18 mouse cellular contexts compared by ENCODE assay signal in the genomic region with DNA sequence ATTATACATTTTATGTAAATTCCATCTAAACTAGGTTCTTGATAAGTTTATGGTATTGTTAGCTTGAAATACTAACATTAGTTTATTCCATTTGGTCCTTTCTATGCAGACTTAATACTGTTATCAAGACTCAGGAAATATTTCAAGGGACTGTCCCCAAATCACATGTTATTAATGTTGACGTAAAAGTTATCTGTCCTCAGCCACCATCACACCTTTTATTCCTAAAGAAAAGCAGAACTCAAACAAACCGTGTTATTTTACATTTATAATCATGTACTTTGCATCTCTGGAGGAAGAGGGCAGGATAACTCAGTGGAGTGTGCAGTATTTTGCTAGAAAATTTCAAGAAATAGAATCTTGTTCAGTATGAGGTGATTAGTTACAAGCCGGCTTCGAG. TPM values are rescaled to one million over a fixed set of nuclear protein-coding genes. Genes with fewer than 3 reads are reported as not detected.
DNase-seq lines count a peak whose midpoint lies in the region; TF ChIP-seq lines count a peak whose summit lies in the region.
"Had no signal": no experiment of that assay in that cellular context is flagged by ENCODE, and none has a peak within 500 bp of the region (broad histone marks: within the 10 kb centered on the region; RNA-seq: fewer than 3 reads in every experiment).

No protein-coding gene starts in this region.

- H3K27ac ChIP-seq in MEL (ENCODE audit: control insufficient read depth, low read depth, low read length): no peak overlapping the region

- H3K4me3 ChIP-seq in MEL (ENCODE audit: control insufficient read depth in 1 of 2, insufficient read depth in 1 of 2, low read depth in 2 of 2, low read length in 2 of 2): no peak overlapping the region

- no peaks in the 10 kb centered on the region for H3K27me3 ChIP-seq in MEL (ENCODE audit: control insufficient read depth in 1 of 2, insufficient read depth in 2 of 2, low read length in 2 of 2)
- H3K27me3 ChIP-seq: CH12.LX, Patski had no signal

- no peak for TF ChIP-seq RAD21 in MEL (IDR thresholded peaks at IDR 0.05; ENCODE audit: low read depth, low read length)

- no peak for TF ChIP-seq POLR2A in MEL (IDR thresholded peaks at IDR 0.05; ENCODE audit: control insufficient read depth in 1 of 2, insufficient read depth in 1 of 2, low read depth in 1 of 2, low read length in 2 of 2, poor library complexity in 1 of 2)

- TF ChIP-seq EP300 in MEL (IDR thresholded peaks at IDR 0.05; ENCODE audit: low read depth in 1 of 2, low read length in 2 of 2): peak; percentile 61 to 62

- no peak overlapping the region for H3K9ac ChIP-seq in MEL (ENCODE audit: control insufficient read depth, low read depth, low read length, poor library complexity, severe bottlenecking)

- no peaks in the 10 kb centered on the region for H3K79me2 ChIP-seq in MEL (ENCODE audit: control insufficient read depth, insufficient read depth, low read length, poor library complexity)

- no peaks in the 10 kb centered on the region for H3K9me3 ChIP-seq in MEL (replicated peaks; ENCODE audit: insufficient read depth, low read length)
- H3K9me3 ChIP-seq: G1E had no signal

- H3K4me1 ChIP-seq in MEL (ENCODE audit: control insufficient read depth in 1 of 2, insufficient read depth in 2 of 2, low read length in 2 of 2): peaks cover 0 to 14% of the 10 kb centered on the region in 2 experiments; a peak in 2 of 4 replicates

- no peak for TF ChIP-seq CTCF in MEL (IDR thresholded peaks at IDR 0.05 in 2 of 3, conservative IDR thresholded peaks at IDR 0.05 in 1 of 3; ENCODE audit: control insufficient read depth in 1 of 3, insufficient read depth in 1 of 3, low read depth in 2 of 3, low read length in 3 of 3, poor library complexity in 1 of 3, severe bottlenecking in 1 of 3)

- DNase-seq in MEL (ENCODE audit: low read depth, low spot score): peak; percentile 51
- no peak for DNase-seq in layer of hippocampus, adult 11-12 months (ENCODE audit: low spot score)
- DNase-seq: adrenal gland, adult 2 months; adrenal gland, adult 8-10 months; adrenal gland, postnatal 10 days; adrenal gland, postnatal 14 days; adrenal gland, postnatal 25 days; adrenal gland, postnatal 36 days; B cell, adult 2 months; cerebellum, adult 11 months; cerebellum, adult 11-12 months; cerebellum, adult 18-20 months; cerebellum, adult 2 months; cerebellum, adult 8-10 months had no signal

- H3K36me3 ChIP-seq in MEL (ENCODE audit: control insufficient read depth in 1 of 2, insufficient read depth in 2 of 2, low read length in 2 of 2): peaks cover 18 to 25% of the 10 kb centered on the region in 2 experiments

TF ChIP-seq in MEL, 35 proteins besides CTCF, POLR2A, EP300 and RAD21:
- TF ChIP-seq ETS1 (IDR thresholded peaks at IDR 0.05; ENCODE audit: low read depth, low read length) (peak; percentile 60), HCFC1 (IDR thresholded peaks at IDR 0.05; ENCODE audit: low read depth, low read length) (no peak), GATA1 (IDR thresholded peaks at IDR 0.05; ENCODE audit: low read depth, low read length) (peak; percentile 63)

RNA-seq across cellular contexts. Expression of a gene that starts 12.0 kb away (rescaled TPM):
- 6.9 and 8.0 TPM in 2 replicates for total RNA-seq in MEL (2012; rRNA removed)
- 10 to 100 TPM in 1 of 2 experiments, not detected in 1; 22.7 TPM for polyA plus RNA-seq in MEL (2012; ENCODE audit: insufficient read depth in 1 of 2, insufficient read length in 2 of 2, low read depth in 1 of 2, low replicate concordance in 2 of 2, missing spikeins in 1 of 2)
- total RNA-seq: CH12.LX, G1E had no signal
- polyA plus RNA-seq: activated CD4-positive, CD25-positive, alpha-beta regulatory T cell, adult 4 months; G1E; Patski had no signal

RNA-seq across cellular contexts. Expression of a gene that starts 25.7 kb away (rescaled TPM):
- 15.2 and 17.3 TPM in 2 replicates for total RNA-seq in MEL (2012; rRNA removed)
- 10 to 100 TPM in 1 of 2 experiments, not detected in 1; 73.3 TPM for polyA plus RNA-seq in MEL (2012; ENCODE audit: insufficient read depth in 1 of 2, insufficient read length in 2 of 2, low read depth in 1 of 2, low replicate concordance in 2 of 2, missing spikeins in 1 of 2)

RNA-seq across cellular contexts. Expression of a gene that starts 27.2 kb away (rescaled TPM):
- 16.3 and 22.0 TPM in 2 replicates for total RNA-seq in MEL (2012; rRNA removed)
- polyA plus RNA-seq in MEL (2012; ENCODE audit: insufficient read depth in 1 of 2, insufficient read length in 2 of 2, low read depth in 1 of 2, low replicate concordance in 2 of 2, missing spikeins in 1 of 2): 10 to 100 TPM; 47.2 to 92.3 TPM

RNA-seq across cellular contexts. Expression of a gene that starts 37.2 kb away (rescaled TPM):
- 359 and 427 TPM in 2 replicates for total RNA-seq in MEL (2012; rRNA removed)
- 1,000 to 10,000 TPM in 1 of 2 experiments, 100 to 1,000 TPM in 1; 977 to 2,091 TPM for polyA plus RNA-seq in MEL (2012; ENCODE audit: insufficient read depth in 1 of 2, insufficient read length in 2 of 2, low read depth in 1 of 2, low replicate concordance in 2 of 2, missing spikeins in 1 of 2)
